Mouse (Mus musculus) midbrain, embryonic 11.5 days (tissue): ENCODE measurements around the gene Guk1. TPM values are rescaled to one million over a fixed set of nuclear protein-coding genes. Genes with fewer than 3 reads are reported as not detected.

ENCODE experiments used
- ATAC-seq: fragments of 200-750 bp; cut with Nextera tagmentation; 2 replicates; pipeline ENCODE4 v1.8.0; 2017; ENCODE audit warnings: moderate TSS enrichment, moderate library complexity; ENCODE audit not compliant: low FRiP score
- DNase-seq: peaks from one replicate; pipeline ENCODE4 v3.0.0; 2015; ENCODE audit warnings: low spot score; ENCODE audit errors: missing footprints
- H3K27ac ChIP-seq: fragments of 300-500 bp; sonication (generic); 2 replicates; pipeline ENCODE4 v1.5.1; 2014; ENCODE audit warnings: low read depth, low read length
- H3K27me3 ChIP-seq: fragments of 300-500 bp; sonication (generic); 2 replicates; pipeline ENCODE4 v1.6.1; 2014; ENCODE audit warnings: mild to moderate bottlenecking, low read length, moderate library complexity, mixed read lengths; ENCODE audit not compliant: control insufficient read depth, insufficient read depth
- H3K36me3 ChIP-seq: fragments of 300-500 bp; sonication (generic); 2 replicates; pipeline ENCODE4 v1.6.1; 2014; ENCODE audit warnings: mild to moderate bottlenecking, low read length, moderate library complexity, mixed read lengths; ENCODE audit not compliant: control insufficient read depth, insufficient read depth
- H3K4me1 ChIP-seq: fragments of 300-500 bp; sonication (generic); 2 replicates; pipeline ENCODE4 v1.6.1; 2014; ENCODE audit warnings: low read length; ENCODE audit not compliant: control insufficient read depth, insufficient read depth
- H3K4me2 ChIP-seq: fragments of 300-500 bp; sonication (generic); 2 replicates; pipeline ENCODE4 v1.6.1; 2014; ENCODE audit warnings: mild to moderate bottlenecking, moderate library complexity
- H3K4me3 ChIP-seq: fragments of 300-500 bp; sonication (generic); 2 replicates; pipeline ENCODE4 v1.5.1; 2014; ENCODE audit warnings: low read depth, low read length
- H3K9ac ChIP-seq: fragments of 300-500 bp; sonication (generic); 2 replicates; pipeline ENCODE4 v1.6.1; 2014; ENCODE audit warnings: low read length
- H3K9me3 ChIP-seq: fragments of 300-500 bp; sonication (generic); 2 replicates; pipeline ENCODE4 v1.6.1; 2016; ENCODE audit warnings: low read length; ENCODE audit not compliant: control insufficient read depth
- WGBS: fragments of 180-500 bp; shearing (Covaris S2); extraction: QIAGEN DNeasy Blood & Tissue Kit; methylation state at CpG from one replicate; pipeline ENCODE4 v1.1.7; 2014; 5-methylcytosine and 5-hydroxymethylcytosine counted together
- polyA plus RNA-seq: library from polyadenylated mRNA; unstranded; fragments of >200 nt; fragmentation: Nextera tagmentation; extraction: Ambion mirVana; gene quantifications from 2 replicates; pipeline ENCODE4 v1.2.1, GENCODE M21; 2014

Gene Guk1
- polyA plus RNA-seq, 1 experiment from 2014 or later, result 96.6 TPM

DNA sequence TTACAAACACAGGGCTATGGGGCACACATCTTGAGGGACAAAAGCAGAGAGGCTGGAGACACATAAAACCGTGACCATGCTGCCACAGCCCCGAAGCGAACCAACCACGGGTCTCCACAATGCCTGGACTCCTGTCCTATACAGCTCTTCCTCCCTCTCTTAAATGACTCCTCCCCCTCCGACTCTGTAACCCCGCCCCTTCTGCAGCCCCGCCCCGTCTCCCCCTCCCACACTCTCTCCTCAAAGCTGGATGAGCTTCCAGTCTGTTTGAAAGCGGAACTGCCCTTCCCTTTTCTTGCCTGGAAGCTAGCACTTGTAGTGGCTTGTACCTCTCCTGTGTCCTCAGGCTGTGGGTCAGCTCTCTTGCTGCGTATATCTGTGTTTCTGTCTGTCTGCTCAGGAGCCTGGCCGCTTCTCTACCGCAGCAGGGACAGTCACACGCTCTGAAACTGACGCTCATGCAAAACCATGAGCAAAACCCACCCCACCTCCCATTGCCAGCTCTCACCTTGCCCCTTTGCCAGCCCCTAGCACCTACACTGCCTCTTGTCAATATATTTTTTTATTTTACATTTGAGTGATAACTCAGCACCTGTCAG, 50.1 kb downstream of the Guk1 start:
- no peak overlapping the region for H3K4me3 ChIP-seq

DNA sequence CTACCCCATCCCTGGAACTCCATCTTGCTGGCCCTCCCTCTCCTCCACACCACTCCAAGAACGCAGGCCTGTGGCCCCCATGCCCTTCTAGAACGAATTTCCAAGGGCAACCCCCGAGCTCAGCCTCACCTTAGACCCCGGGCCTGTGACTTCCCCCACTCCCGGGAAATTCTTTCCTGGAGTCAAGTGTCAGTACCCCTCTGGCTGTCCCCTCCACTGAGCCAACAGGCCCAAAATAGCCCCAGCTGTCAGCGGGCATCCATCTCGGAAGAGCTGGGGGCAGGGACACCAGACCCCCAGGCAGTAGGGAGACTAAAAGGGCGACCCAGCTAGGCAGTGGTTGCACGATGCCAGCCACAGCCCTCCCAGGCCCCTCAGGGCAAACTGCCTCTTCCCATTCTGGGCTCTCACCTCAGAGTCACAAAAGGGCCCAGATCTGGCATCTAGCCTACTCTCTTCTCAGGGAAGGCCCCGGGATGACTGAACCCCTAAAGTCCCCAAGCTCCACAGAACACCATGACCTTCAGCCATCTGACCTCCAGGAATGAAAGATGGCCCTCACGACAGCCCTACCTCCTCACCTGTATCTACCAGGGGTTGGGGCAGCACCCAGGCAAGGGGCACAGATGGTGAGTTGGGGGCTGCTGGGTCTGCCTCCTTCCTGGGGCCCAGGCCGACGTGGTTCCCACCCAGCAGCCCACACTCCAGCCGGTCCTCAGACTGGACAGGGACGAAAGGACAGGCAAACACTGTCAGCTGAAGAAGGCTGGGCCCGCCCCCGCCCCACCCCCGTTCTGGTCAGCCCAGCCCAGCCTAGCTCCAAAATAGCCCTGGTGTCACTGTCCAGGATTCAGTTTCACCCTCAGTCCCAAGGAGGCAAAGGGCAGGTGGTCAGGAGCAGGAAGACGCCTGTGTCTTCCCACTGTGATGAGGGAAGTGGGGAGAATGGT, 53.2 kb downstream of the Guk1 start:
- DNase-seq (no peak), ATAC-seq (no peak)
- Histone ChIP-seq H3K4me2 (no peak overlapping the region), H3K27me3 (peaks cover 36% of the 10 kb centered on the region), H3K4me1 (peaks cover 3% of the 10 kb centered on the region; the same call in 1 of the 2 replicates), H3K9me3 (no peaks in the 10 kb centered on the region), H3K27ac (no peak overlapping the region), H3K4me3 (no peak overlapping the region), H3K9ac (no peak overlapping the region), H3K36me3 (no peaks in the 10 kb centered on the region)
- 70% methylated on average over 19 of the region's 19 CpGs for WGBS

More for the DNA sequence above, 50.1 kb downstream of the Guk1 start:
- peak; percentile 93 for DNase-seq
- WGBS, result 14% methylated on average over 14 of the region's 14 CpGs
- Histone ChIP-seq H3K4me2 (peak overlapping the region; percentile 28; the same call in 1 of the 2 replicates), H3K4me1 (no peaks in the 10 kb centered on the region), H3K36me3 (no peaks in the 10 kb centered on the region), H3K9ac (no peak overlapping the region), H3K27ac (no peak overlapping the region), H3K27me3 (peaks cover 6% of the 10 kb centered on the region), H3K9me3 (no peaks in the 10 kb centered on the region)
- 0 out of 2 replicates have a peak, but pooled peaks have one; percentile 54 for ATAC-seq

DNA sequence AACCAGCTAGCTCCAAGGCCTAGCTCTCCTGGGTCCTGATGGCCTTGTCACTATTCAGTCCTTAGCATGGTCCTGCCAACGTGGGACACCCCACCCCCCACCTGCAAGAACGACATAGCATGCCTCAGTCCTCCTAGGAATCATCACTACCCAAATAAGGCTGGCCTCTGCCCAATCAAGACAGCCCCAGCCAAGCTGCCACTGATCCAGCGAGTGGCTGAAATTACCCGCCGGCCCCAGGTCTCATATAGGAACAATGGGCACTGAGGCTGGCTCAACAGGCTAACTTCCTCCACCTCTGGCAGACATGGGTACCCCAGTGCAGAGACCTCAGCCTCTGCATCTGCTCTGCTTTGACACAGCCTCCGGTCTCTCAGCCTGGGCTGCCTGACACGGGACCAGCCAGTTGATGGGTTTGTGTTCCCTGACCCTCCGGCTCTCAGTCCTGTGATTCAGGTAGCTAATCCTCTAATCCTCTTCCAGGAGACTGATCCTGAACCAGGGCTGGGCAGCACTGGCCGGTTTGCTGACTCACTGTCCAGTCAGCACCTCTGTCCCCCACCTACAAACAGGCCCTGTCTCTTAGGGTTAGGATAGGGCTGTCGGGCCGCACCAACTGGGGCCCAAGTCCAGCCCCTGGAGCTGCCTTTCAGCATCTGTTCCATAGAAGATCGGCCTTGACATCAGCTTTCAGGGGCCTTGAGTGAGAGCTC, 54.9 kb downstream of the Guk1 start:
- Histone ChIP-seq H3K4me3 (no peak overlapping the region), H3K27me3 (peaks cover 44% of the 10 kb centered on the region), H3K27ac (no peak overlapping the region), H3K4me2 (no peak overlapping the region), H3K36me3 (no peaks in the 10 kb centered on the region), H3K9ac (no peak overlapping the region), H3K4me1 (peaks cover 3% of the 10 kb centered on the region; the same call in 1 of the 2 replicates), H3K9me3 (no peaks in the 10 kb centered on the region)
- DNase-seq (no peak), ATAC-seq (no peak)
- 55% methylated on average over 12 of the region's 12 CpGs for WGBS

DNA sequence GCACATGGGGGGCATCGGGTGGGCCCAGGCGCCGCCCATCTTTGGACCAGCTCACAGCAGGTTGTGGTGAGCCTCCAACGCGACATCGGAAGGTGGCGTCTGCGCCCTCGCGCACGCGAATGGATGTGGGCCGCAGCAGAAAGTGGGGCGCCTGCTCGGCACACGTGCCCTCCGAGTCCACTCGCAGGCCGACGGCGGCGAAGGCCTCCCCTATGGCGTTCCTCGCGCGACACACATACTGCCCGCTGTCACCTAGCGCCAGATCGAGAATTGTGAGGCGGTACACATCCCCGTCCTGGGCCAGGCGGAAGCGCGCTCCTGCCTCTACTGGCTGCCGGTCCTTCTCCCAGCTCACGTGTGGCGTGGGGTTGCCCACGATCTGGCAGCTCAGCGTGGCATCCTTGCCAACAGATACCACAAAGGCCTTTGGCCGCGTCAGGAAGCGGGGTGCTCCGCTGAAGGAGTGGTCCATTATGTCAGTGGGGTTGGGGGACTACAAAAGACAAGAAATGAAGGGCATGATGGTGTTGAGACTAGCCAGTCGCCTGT, 56.0 kb downstream of the Guk1 start, which contains the start of gene Obscn:
Obscn (minus strand) TSS at position 499 of the 549 bp plus-strand sequence.
- peak within 1 kb of the TSS; percentile 13; the same call in 1 of the 2 replicates for H3K4me3 ChIP-seq
- no peak within 1 kb of the TSS for H3K27ac ChIP-seq
- ATAC-seq (no peak), DNase-seq (peak; percentile 87)
- 21% methylated on average over 44 of the region's 44 CpGs for WGBS
- H3K4me1 ChIP-seq, result peaks cover 3% of the 10 kb centered on the region; the same call in 1 of the 2 replicates
- peak within 1 kb of the TSS; percentile 34 for H3K4me2 ChIP-seq
- H3K36me3 ChIP-seq, result no peaks in the 10 kb centered on the region
- no peaks in the 10 kb centered on the region for H3K9me3 ChIP-seq
- peaks cover 44% of the 10 kb centered on the region for H3K27me3 ChIP-seq
- H3K9ac ChIP-seq, result no peak within 1 kb of the TSS

DNA sequence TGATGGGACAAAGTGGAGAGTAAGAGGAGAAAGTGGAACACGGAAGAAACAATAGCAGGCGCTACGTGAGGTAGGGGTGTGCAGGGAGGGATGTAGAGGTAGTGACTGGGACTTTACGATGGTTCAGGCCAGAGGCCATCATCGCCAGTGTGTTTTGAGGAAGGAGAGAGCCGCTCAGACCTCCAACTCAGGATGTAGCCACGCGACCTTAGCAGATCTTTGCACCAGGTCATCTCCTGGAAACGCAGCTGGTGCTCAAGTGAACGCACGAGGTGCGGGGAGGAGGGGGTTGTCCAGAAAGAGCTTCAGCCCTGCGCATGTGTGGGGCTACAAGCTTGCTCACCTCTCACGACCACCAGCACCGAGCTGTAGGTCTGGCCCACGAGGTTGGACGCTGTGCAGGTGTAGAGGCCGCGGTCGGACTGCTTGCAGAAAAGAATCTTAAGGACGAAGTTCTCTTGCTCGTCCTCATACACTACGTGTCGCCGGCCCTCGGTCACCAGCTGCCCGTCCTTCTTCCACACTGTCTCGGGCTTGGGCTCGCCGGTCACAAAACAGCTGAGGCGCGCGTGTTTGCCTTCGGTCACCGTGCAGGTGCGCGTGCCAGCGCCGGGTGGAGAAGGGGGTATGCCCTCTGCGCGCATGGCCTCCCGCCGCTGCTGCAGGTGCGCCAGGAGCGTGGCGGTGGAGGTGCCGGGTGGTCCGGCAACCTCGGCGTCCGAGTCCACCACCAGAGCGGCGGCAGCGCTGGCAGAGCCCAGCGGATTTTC, 56.8 kb downstream of the Guk1 start:
- no peak for ATAC-seq
- Histone ChIP-seq H3K27ac (no peak overlapping the region), H3K4me3 (peak overlapping the region; percentile 13; the same call in 1 of the 2 replicates), H3K4me2 (peak overlapping the region; percentile 34), H3K4me1 (peaks cover 3% of the 10 kb centered on the region; the same call in 1 of the 2 replicates), H3K27me3 (peaks cover 44% of the 10 kb centered on the region), H3K9me3 (no peaks in the 10 kb centered on the region), H3K9ac (no peak overlapping the region), H3K36me3 (no peaks in the 10 kb centered on the region)
- 9% methylated on average over 55 of the region's 55 CpGs for WGBS
- peak; percentile 87 for DNase-seq

DNA sequence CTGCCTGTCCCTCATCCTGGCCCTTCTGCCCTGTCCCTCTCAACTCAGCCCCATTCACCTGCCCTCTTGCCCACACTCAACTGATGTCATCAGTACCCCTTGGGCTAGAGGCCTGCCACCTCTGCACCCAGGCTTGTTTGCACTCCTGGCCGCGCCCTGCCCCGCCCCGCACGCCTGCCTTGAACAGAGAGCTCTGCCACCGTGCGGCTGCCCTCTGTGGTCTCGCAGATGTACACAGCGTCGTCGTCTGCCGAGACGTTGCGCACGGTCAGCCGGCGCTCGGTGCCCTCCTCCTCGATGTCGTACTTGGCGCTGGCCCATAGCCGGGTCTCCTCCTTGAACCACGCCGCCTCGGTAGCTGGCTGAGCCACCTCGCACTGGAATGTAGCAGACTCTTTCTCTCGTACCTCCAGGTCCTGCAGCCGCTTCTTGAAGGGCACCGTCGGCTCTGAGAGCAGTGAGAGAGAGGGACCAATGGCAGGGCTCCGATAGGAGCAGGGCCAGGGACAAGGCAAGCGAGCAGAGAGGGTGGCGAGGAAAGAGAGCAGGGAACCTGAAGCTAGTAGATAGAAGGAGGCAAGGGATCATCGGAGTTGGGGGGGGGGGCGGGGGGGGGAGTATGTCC, 57.5 kb downstream of the Guk1 start:
- 6% methylated on average over 34 of the region's 35 CpGs for WGBS
- H3K27me3 ChIP-seq, result peaks cover 44% of the 10 kb centered on the region
- no peak for ATAC-seq

More for the DNA sequence above, 57.5 kb downstream of the Guk1 start:
- Histone ChIP-seq H3K27ac (no peak overlapping the region), H3K4me1 (peaks cover 3% of the 10 kb centered on the region; the same call in 1 of the 2 replicates), H3K4me3 (no peak overlapping the region), H3K36me3 (no peaks in the 10 kb centered on the region), H3K4me2 (no peak overlapping the region; the same call in 1 of the 2 replicates), H3K9me3 (no peaks in the 10 kb centered on the region), H3K9ac (no peak overlapping the region; the same call in 1 of the 2 replicates)
- peak; percentile 83 for DNase-seq
